Comparison of ENCODE assay signal across 10 mouse cellular contexts in the genomic region with DNA sequence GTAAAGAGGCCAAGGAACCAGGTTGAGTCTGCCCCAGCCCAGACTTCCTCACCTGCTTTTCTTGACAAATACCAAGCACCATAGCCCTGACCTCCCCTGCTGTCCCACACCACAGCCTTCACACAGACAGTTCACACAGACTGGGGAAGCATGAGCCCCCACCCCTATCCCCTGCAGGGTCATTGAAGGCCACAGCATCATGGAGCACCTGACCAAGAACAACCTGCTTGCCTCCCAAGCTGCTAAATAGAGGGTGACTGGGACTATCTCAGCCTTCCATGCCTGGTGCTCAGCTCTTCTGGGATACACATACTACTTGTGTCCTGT.
DNase-seq lines count a peak whose midpoint lies in the region; ATAC-seq and TF ChIP-seq lines count a peak whose summit lies in the region.
"Had no signal": no experiment of that assay in that cellular context is flagged by ENCODE, and none has a peak within 500 bp of the region (broad histone marks: within the 10 kb centered on the region; RNA-seq: fewer than 3 reads in every experiment).

No protein-coding gene starts in this region.

- H3K4me3 ChIP-seq in heart, postnatal 0 days (ENCODE audit: low read depth, low read length): no peak overlapping the region
- no peak overlapping the region for H3K4me3 ChIP-seq in embryonic facial prominence, embryonic 15.5 days (replicated peaks)
- H3K4me3 ChIP-seq in hindbrain, embryonic 12.5 days: no peak overlapping the region
- H3K4me3 ChIP-seq in midbrain, embryonic 13.5 days (replicated peaks): no peak overlapping the region
- H3K4me3 ChIP-seq: neural tube, embryonic 12.5 days had no signal

- no peaks in the 10 kb centered on the region for H3K9me3 ChIP-seq in heart, postnatal 0 days (replicated peaks; ENCODE audit: control insufficient read depth, low read length)
- H3K9me3 ChIP-seq in embryonic facial prominence, embryonic 15.5 days (replicated peaks): no peaks in the 10 kb centered on the region
- no peaks in the 10 kb centered on the region for H3K9me3 ChIP-seq in hindbrain, embryonic 12.5 days (replicated peaks)
- H3K9me3 ChIP-seq in midbrain, embryonic 13.5 days: no peaks in the 10 kb centered on the region
- H3K9me3 ChIP-seq: neural tube, embryonic 12.5 days had no signal

- H3K27me3 ChIP-seq in heart, postnatal 0 days (ENCODE audit: control insufficient read depth, insufficient read depth, low read length): no peaks in the 10 kb centered on the region
- no peaks in the 10 kb centered on the region for H3K27me3 ChIP-seq in embryonic facial prominence, embryonic 15.5 days
- no peaks in the 10 kb centered on the region for H3K27me3 ChIP-seq in hindbrain, embryonic 12.5 days
- no peaks in the 10 kb centered on the region for H3K27me3 ChIP-seq in midbrain, embryonic 13.5 days
- H3K27me3 ChIP-seq: neural tube, embryonic 12.5 days had no signal

- TF ChIP-seq CTCF in heart, postnatal 0 days (IDR thresholded peaks at IDR 0.05; ENCODE audit: low read depth): no peak

- H3K4me2 ChIP-seq in heart, postnatal 0 days (ENCODE audit: low read depth, low read length): no peak overlapping the region
- H3K4me2 ChIP-seq in embryonic facial prominence, embryonic 15.5 days (replicated peaks): no peak overlapping the region
- no peak overlapping the region for H3K4me2 ChIP-seq in hindbrain, embryonic 12.5 days (replicated peaks)
- no peak overlapping the region for H3K4me2 ChIP-seq in midbrain, embryonic 13.5 days (replicated peaks)
- H3K4me2 ChIP-seq: neural tube, embryonic 12.5 days had no signal

- H3K36me3 ChIP-seq in heart, postnatal 0 days (replicated peaks; ENCODE audit: control insufficient read depth, insufficient read depth, low read length): no peaks in the 10 kb centered on the region
- H3K36me3 ChIP-seq in embryonic facial prominence, embryonic 15.5 days: no peaks in the 10 kb centered on the region
- H3K36me3 ChIP-seq in hindbrain, embryonic 12.5 days: 0 out of 2 replicates have a peak, but pooled peaks cover 11% of the 10 kb centered on the region
- H3K36me3 ChIP-seq in midbrain, embryonic 13.5 days: peaks cover 18% of the 10 kb centered on the region
- H3K36me3 ChIP-seq: neural tube, embryonic 12.5 days had no signal

- H3K9ac ChIP-seq in heart, postnatal 0 days (replicated peaks; ENCODE audit: low read depth, low read length): no peak overlapping the region
- no peak overlapping the region for H3K9ac ChIP-seq in embryonic facial prominence, embryonic 15.5 days
- no peak overlapping the region for H3K9ac ChIP-seq in hindbrain, embryonic 12.5 days
- H3K9ac ChIP-seq in midbrain, embryonic 13.5 days (replicated peaks): no peak overlapping the region
- H3K9ac ChIP-seq: neural tube, embryonic 12.5 days had no signal

- H3K27ac ChIP-seq in heart, postnatal 0 days (ENCODE audit: low read depth): no peak overlapping the region; the same call in 1 of the 2 replicates
- peak overlapping the region; percentile 34; the same call in 1 of the 2 replicates for H3K27ac ChIP-seq in embryonic facial prominence, embryonic 15.5 days (replicated peaks)
- peak overlapping the region; percentile 67 for H3K27ac ChIP-seq in hindbrain, embryonic 12.5 days
- peak overlapping the region; percentile 75 for H3K27ac ChIP-seq in midbrain, embryonic 13.5 days
- H3K27ac ChIP-seq: macrophage; neural tube, embryonic 12.5 days had no signal

- TF ChIP-seq EP300 in heart, postnatal 0 days (IDR thresholded peaks at IDR 0.05; ENCODE audit: low read depth): no peak

- DNase-seq in heart, postnatal 0 days (ENCODE audit: low spot score): no peak
- DNase-seq in heart, postnatal 25 days (ENCODE audit: low spot score): no peak
- DNase-seq in cerebellum, postnatal 10 days: no peak
- DNase-seq in embryo, embryonic 10 days (ENCODE audit: low spot score): no peak
- no peak for DNase-seq in cerebellum, postnatal 25 days

- H3K4me1 ChIP-seq in heart, postnatal 0 days (ENCODE audit: control insufficient read depth, insufficient read depth): peaks cover 22% of the 10 kb centered on the region
- peaks cover 21% of the 10 kb centered on the region for H3K4me1 ChIP-seq in embryonic facial prominence, embryonic 15.5 days
- peaks cover 17% of the 10 kb centered on the region for H3K4me1 ChIP-seq in hindbrain, embryonic 12.5 days
- H3K4me1 ChIP-seq in midbrain, embryonic 13.5 days (replicated peaks): peaks cover 27% of the 10 kb centered on the region

- intact Hi-C loops in heart, postnatal 25 days (cut with DNase I): no loop called here

- ATAC-seq in heart, postnatal 0 days (ENCODE audit: insufficient read depth, low read depth): peak; percentile 16; the same call in 1 of the 2 replicates
- ATAC-seq in embryonic facial prominence, embryonic 15.5 days (ENCODE audit: insufficient number of reproducible peaks, low FRiP score, low TSS enrichment, low read depth): peak; percentile 4; the same call in 1 of the 2 replicates
- ATAC-seq in hindbrain, embryonic 12.5 days (ENCODE audit: low FRiP score): peak; percentile 24; the same call in 1 of the 2 replicates
- peak; percentile 41; the same call in 1 of the 2 replicates for ATAC-seq in midbrain, embryonic 13.5 days
